Mouse (Mus musculus): ENCODE measurements around the gene Pcbp4. TPM values are rescaled to one million over a fixed set of nuclear protein-coding genes. Genes with fewer than 3 reads are reported as not detected.

Gene Pcbp4
- 18.9 TPM for polyA plus RNA-seq (2015; fragmentation: Illumina TruSeq; extraction: RNeasy Lipid Tissue Mini Kit (QIAGEN cat#74804); ENCODE audit: insufficient read depth, low read depth, low replicate concordance)

DNA sequence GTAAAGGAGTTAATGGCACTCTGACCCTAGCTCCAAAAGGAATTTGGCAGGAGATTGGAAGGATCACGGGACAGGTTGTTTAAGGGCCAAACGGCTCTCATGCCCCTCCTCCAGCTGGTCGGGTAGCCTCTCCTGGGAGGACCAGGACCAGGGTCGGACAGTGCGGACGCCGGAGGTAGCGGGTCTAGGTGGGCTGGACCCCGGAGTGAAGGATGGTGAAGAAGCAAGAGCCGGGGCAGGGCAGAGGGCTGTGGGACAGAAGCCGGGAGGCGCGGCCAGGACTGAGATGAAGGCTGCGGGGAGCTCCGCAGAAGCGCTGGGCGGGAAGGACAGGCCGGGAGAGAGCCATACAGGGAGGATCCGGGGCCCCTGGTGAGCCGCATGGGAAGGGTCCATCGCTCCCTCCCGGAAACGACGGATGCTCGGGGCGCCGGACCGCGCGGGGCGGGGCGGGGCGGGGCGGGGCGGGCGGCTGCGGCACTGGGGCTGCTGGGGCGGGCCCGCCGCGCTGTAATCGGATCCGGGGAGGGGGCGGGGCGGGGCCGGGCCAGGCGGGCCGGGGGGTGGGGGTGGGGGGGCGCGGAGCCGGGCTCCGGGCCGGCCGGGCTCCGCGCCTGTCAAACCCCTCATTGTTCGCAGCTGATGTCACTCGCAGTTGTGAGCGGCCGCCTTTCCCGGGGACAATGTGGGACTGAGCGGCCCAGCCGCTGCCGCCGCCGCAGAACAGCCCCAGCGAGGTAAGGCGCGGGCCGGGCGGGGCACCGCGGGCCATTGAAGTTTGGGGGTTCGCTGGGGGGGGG is at the start of gene Pcbp4:
Pcbp4 (plus strand) TSS at position 21 of the 800 bp plus-strand sequence.

DNA sequence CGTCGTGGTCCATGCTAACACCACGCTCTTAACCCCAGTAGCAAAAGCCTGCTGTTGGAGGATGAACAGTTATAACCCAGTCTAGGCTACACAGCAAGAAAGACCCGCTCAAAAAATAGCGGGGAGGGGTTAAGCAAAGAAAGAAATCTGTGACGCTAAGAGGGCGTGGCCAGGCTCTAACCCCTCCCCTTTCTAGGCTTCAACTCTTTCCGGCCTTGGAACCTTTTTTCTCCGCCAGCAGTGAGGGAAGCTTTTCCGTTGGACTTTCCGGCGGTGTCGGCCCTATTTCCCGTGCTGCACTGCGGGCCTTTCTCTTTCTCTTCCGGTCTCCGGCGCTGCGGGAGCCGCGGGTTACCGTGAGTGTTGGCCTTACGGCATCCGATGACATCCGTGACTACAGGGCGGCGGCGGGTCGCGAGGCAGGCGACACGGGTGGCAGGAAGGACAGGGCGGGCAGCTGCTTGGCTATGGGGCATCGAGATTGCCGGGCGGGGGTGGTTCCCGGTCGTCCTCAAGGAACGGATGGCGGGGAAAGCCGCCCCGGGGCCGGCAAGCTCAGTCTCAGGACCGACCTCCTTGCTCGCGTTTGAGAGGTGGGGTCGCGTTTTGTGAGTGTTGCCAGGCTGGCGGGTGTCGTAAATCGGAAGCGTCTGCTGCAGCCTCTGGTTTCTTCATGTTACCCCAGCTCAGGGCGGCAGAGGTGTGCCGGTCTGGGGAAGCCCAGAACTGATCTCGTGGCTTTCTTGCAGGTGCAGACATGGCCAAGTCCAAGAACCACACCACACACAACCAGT is 23.7 kb upstream of the Pcbp4 start, which contains the start of gene Rpl29:
Rpl29 (plus strand) TSS at position 234 of the 794 bp plus-strand sequence.

DNA sequence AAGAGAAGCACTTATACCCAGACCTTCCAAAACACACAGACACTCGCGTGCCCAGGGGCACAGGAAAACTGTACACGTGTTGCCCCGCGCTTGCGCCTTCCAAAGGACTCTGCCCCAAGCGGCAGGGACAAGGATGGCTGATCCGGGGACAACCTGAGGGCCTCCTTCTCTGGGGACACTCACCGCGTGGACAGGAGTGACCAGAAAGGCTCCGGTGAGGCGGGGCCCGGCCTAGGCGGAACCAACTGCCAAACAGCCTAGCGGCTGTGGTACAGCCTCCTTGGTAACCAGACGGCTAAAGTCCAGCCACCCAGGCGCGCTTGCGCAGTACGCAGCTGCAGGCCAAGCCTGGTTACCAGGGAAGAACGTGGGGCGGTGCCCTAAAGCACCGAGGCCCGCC is 5.7 kb upstream of the Pcbp4 start, which contains the start of the genes Abhd14b and Abhd14a:
Abhd14b (plus strand) TSS at position 112 of the 400 bp plus-strand sequence.
Abhd14a (minus strand) TSS at position 331 of the 400 bp plus-strand sequence.

DNA sequence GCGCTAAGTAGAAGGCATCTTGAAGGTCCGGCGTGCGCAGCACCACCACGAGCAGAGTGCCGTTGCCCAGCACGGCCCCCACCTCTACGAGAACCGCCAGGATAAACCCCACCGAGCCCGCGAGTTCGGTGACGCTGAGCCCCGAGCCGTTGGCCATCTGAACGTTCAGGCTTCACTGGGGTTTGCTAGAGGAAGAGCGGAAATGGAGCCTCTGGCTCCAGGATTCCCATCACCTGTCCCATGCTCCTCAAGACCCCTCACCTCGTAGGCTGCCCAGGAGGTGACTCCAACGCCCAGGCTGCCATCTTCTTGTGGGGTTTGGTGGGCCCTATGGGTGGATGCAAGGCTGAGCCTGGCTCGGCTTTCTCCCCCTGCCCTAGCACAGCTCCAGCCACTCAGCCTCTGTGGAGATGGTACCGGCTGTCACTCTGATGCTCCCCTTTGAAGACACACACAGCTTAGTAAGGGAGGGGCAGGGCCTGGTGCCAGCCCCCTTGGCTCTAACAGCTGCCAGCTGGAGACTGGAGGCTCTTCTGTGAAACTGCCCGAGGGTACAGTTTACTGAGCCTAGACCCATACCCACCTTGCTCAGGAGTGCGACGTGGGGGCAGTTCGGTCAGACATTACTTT is 12.6 kb downstream of the Pcbp4 start, which contains the start of gene Gpr62:
Gpr62 (minus strand) TSS at position 368 of the 630 bp plus-strand sequence.

DNA sequence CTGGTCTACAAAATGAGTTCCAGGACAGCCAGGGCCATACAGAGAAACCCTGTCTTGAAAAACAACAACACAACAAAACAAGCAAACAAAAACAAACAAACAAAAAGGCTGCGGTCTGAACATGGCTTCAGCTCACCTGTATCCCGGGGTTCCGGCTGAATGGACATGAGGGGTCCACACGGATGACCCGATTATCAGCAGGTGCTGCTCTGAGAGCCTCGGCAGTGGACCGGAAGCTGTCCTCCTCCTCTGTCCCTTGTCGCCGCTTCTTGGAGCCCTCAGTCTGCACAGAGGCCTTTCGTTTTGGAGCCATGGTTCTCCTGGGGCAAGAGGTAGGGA is 22.5 kb downstream of the Pcbp4 start, which contains the start of gene Rrp9:
Rrp9 (plus strand) TSS at position 301 of the 339 bp plus-strand sequence.

DNA sequence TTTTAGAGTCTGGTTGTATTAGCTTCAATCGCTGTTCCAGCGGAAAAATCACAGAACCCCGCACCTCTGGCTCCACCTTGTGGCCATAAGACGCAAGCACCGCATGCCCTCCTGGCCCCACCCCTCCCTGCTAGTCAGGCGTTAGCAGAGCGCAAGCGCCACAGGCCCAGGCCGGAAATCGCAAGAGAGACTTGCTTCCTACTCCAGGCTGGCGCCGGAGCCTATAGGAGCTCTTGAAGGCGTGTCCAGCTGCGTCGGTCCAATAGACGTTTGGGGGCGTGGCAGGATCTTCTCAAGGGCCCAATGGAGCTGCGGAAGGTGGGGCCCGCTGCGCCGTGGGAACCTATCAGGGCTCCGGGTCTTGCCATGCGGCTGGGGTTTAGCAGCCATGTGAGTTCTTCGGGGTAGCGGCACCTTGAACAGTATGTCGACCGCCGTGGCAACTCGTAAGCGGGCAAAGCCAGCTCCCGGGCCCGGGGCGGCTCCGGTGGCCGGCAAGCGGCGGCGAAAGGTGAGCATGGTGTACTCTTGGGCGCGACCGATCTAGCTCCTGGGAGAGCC is 23.9 kb downstream of the Pcbp4 start, which contains the start of gene Parp3:
Parp3 (minus strand) TSS at position 26 of the 561 bp plus-strand sequence.

DNA sequence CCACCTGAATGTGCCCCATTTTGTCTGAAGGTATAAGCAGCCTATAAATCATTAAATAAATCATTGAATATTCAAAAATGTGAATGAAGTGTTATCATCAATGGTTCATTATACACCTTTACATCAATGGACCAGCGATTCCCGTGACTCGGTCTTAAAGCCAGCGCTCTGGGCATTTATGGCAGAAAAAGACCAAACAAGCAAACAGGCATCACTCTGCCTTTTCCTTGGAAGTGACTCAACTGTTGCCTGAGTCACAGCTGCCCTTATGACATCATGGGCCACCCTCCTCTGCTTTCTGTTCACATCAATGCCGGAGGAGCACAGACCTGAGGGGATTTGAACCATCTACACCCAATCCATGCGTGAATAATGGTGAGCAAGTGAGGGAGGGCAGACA is 46.6 kb downstream of the Pcbp4 start, which contains the start of gene Iqcf1:
Iqcf1 (plus strand) TSS at position 301 of the 400 bp plus-strand sequence.

Other genes starting within 250 kb of the Pcbp4 start
- gene Tlr9, start 230.7 kb upstream of the Pcbp4 start, polyA plus RNA-seq (2015; fragmentation: Illumina TruSeq; extraction: RNeasy Lipid Tissue Mini Kit (QIAGEN cat#74804); ENCODE audit: insufficient read depth, low read depth, low replicate concordance) = not detected
- 11.3 TPM for gene Alas1, start 204.6 kb upstream of the Pcbp4 start, polyA plus RNA-seq (2015; fragmentation: Illumina TruSeq; extraction: RNeasy Lipid Tissue Mini Kit (QIAGEN cat#74804); ENCODE audit: insufficient read depth, low read depth, low replicate concordance)
- 1.6 TPM for gene Poc1a, start 172.2 kb upstream of the Pcbp4 start, polyA plus RNA-seq (2015; fragmentation: Illumina TruSeq; extraction: RNeasy Lipid Tissue Mini Kit (QIAGEN cat#74804); ENCODE audit: insufficient read depth, low read depth, low replicate concordance)
- gene Dusp7, start 84.7 kb upstream of the Pcbp4 start, polyA plus RNA-seq (2015; fragmentation: Illumina TruSeq; extraction: RNeasy Lipid Tissue Mini Kit (QIAGEN cat#74804); ENCODE audit: insufficient read depth, low read depth, low replicate concordance) = 6.9 TPM
- gene Rpl29, start 23.8 kb upstream of the Pcbp4 start, polyA plus RNA-seq (2015; fragmentation: Illumina TruSeq; extraction: RNeasy Lipid Tissue Mini Kit (QIAGEN cat#74804); ENCODE audit: insufficient read depth, low read depth, low replicate concordance) = 331 TPM
- gene Acy1, start 15.0 kb upstream of the Pcbp4 start, polyA plus RNA-seq (2015; fragmentation: Illumina TruSeq; extraction: RNeasy Lipid Tissue Mini Kit (QIAGEN cat#74804); ENCODE audit: insufficient read depth, low read depth, low replicate concordance) = 5.6 TPM
- 17.9 TPM for gene Abhd14b, start 5.8 kb upstream of the Pcbp4 start, polyA plus RNA-seq (2015; fragmentation: Illumina TruSeq; extraction: RNeasy Lipid Tissue Mini Kit (QIAGEN cat#74804); ENCODE audit: insufficient read depth, low read depth, low replicate concordance)
- gene Abhd14a, start 5.6 kb upstream of the Pcbp4 start, polyA plus RNA-seq (2015; fragmentation: Illumina TruSeq; extraction: RNeasy Lipid Tissue Mini Kit (QIAGEN cat#74804); ENCODE audit: insufficient read depth, low read depth, low replicate concordance) = 9.6 TPM
- not detected for gene Gpr62, start 12.6 kb downstream of the Pcbp4 start, polyA plus RNA-seq (2015; fragmentation: Illumina TruSeq; extraction: RNeasy Lipid Tissue Mini Kit (QIAGEN cat#74804); ENCODE audit: insufficient read depth, low read depth, low replicate concordance)
- 9.6 TPM for gene Rrp9, start 22.7 kb downstream of the Pcbp4 start, polyA plus RNA-seq (2015; fragmentation: Illumina TruSeq; extraction: RNeasy Lipid Tissue Mini Kit (QIAGEN cat#74804); ENCODE audit: insufficient read depth, low read depth, low replicate concordance)
- 8.3 TPM for gene Parp3, start 23.7 kb downstream of the Pcbp4 start, polyA plus RNA-seq (2015; fragmentation: Illumina TruSeq; extraction: RNeasy Lipid Tissue Mini Kit (QIAGEN cat#74804); ENCODE audit: insufficient read depth, low read depth, low replicate concordance)
- not detected for gene Iqcf1, start 46.7 kb downstream of the Pcbp4 start, polyA plus RNA-seq (2015; fragmentation: Illumina TruSeq; extraction: RNeasy Lipid Tissue Mini Kit (QIAGEN cat#74804); ENCODE audit: insufficient read depth, low read depth, low replicate concordance)
- not detected for gene Iqcf5, start 61.3 kb downstream of the Pcbp4 start, polyA plus RNA-seq (2015; fragmentation: Illumina TruSeq; extraction: RNeasy Lipid Tissue Mini Kit (QIAGEN cat#74804); ENCODE audit: insufficient read depth, low read depth, low replicate concordance)
- gene Iqcf3, start 108.3 kb downstream of the Pcbp4 start, polyA plus RNA-seq (2015; fragmentation: Illumina TruSeq; extraction: RNeasy Lipid Tissue Mini Kit (QIAGEN cat#74804); ENCODE audit: insufficient read depth, low read depth, low replicate concordance) = not detected
- not detected for gene Iqcf4, start 117.7 kb downstream of the Pcbp4 start, polyA plus RNA-seq (2015; fragmentation: Illumina TruSeq; extraction: RNeasy Lipid Tissue Mini Kit (QIAGEN cat#74804); ENCODE audit: insufficient read depth, low read depth, low replicate concordance)
- not detected for gene Iqcf6, start 173.3 kb downstream of the Pcbp4 start, polyA plus RNA-seq (2015; fragmentation: Illumina TruSeq; extraction: RNeasy Lipid Tissue Mini Kit (QIAGEN cat#74804); ENCODE audit: insufficient read depth, low read depth, low replicate concordance)
- not detected for gene Grm2, start 202.8 kb downstream of the Pcbp4 start, polyA plus RNA-seq (2015; fragmentation: Illumina TruSeq; extraction: RNeasy Lipid Tissue Mini Kit (QIAGEN cat#74804); ENCODE audit: insufficient read depth, low read depth, low replicate concordance)
- gene Tex264, start 232.6 kb downstream of the Pcbp4 start, polyA plus RNA-seq (2015; fragmentation: Illumina TruSeq; extraction: RNeasy Lipid Tissue Mini Kit (QIAGEN cat#74804); ENCODE audit: insufficient read depth, low read depth, low replicate concordance) = 18.5 TPM

Data from pancreas, adult 10 weeks (tissue).